ENCODE assay signal across 36 mouse cellular contexts in genomic region chr19:12485631-12486030, GRCm38 (mm10). TPM values are rescaled to one million over a fixed set of nuclear protein-coding genes. Genes with fewer than 3 reads are reported as not detected.
A peak's percentile ranks its signal among the peaks of the same experiment; 100 is the strongest.
DNase-seq lines count a peak whose midpoint lies in the region; ATAC-seq and TF ChIP-seq lines count a peak whose summit lies in the region.
"Had no signal": no experiment of that assay in that cellular context is flagged by ENCODE, and none has a peak within 500 bp of the region (broad histone marks: within the 10 kb centered on the region; RNA-seq: fewer than 3 reads in every experiment).

No protein-coding gene starts in this region.

- peaks cover 6% of the 10 kb centered on the region for H3K36me3 ChIP-seq in liver, postnatal 0 days (replicated peaks; ENCODE audit: insufficient read depth, low read length)
- no peaks in the 10 kb centered on the region for H3K36me3 ChIP-seq in liver, embryonic 11.5 days (ENCODE audit: control insufficient read depth, insufficient read depth, low read length)
- H3K36me3 ChIP-seq in testis, adult 2 months (ENCODE audit: control insufficient read depth, insufficient read depth, low read length) = no peaks in the 10 kb centered on the region
- peaks cover 8% of the 10 kb centered on the region for H3K36me3 ChIP-seq in stomach, postnatal 0 days (ENCODE audit: control insufficient read depth, insufficient read depth, low read length)
- peaks cover 39% of the 10 kb centered on the region; the same call in 1 of the 2 replicates for H3K36me3 ChIP-seq in intestine, postnatal 0 days (ENCODE audit: control insufficient read depth, insufficient read depth)
- H3K36me3 ChIP-seq: heart, embryonic 12.5 days had no signal

- peak overlapping the region; percentile 95; the same call in 1 of the 2 replicates for H3K27ac ChIP-seq in liver, postnatal 0 days (ENCODE audit: low read depth)
- no peak overlapping the region for H3K27ac ChIP-seq in liver, embryonic 11.5 days (ENCODE audit: low read depth, low read length)
- peak overlapping the region; percentile 41; the same call in 1 of the 2 replicates for H3K27ac ChIP-seq in testis, adult 2 months (ENCODE audit: control insufficient read depth, insufficient read depth, low read depth, low read length)
- H3K27ac ChIP-seq in stomach, postnatal 0 days (replicated peaks) = 0 out of 2 replicates have a peak overlapping the region, but pooled peaks have one; percentile 9
- no peak overlapping the region for H3K27ac ChIP-seq in intestine, postnatal 0 days (ENCODE audit: low read depth, low read length)
- H3K27ac ChIP-seq: limb, embryonic 12.5 days; liver, embryonic 13.5 days had no signal

- peaks cover 38% of the 10 kb centered on the region for H3K4me1 ChIP-seq in liver, postnatal 0 days (ENCODE audit: insufficient read depth)
- no peaks in the 10 kb centered on the region for H3K4me1 ChIP-seq in liver, embryonic 11.5 days (replicated peaks; ENCODE audit: control insufficient read depth, insufficient read depth, low read length)
- H3K4me1 ChIP-seq in testis, adult 2 months (ENCODE audit: control insufficient read depth, insufficient read depth, low read length) = peaks cover 34% of the 10 kb centered on the region
- 0 out of 2 replicates have a peak, but pooled peaks cover 7% of the 10 kb centered on the region for H3K4me1 ChIP-seq in stomach, postnatal 0 days (replicated peaks; ENCODE audit: control insufficient read depth, insufficient read depth)
- H3K4me1 ChIP-seq in intestine, postnatal 0 days (replicated peaks; ENCODE audit: control insufficient read depth, insufficient read depth, low read length) = peaks cover 20% of the 10 kb centered on the region; the same call in 1 of the 2 replicates

- 77% methylated on average over 3 of the region's 3 CpGs for WGBS in liver, postnatal 0 days (ENCODE audit: insufficient replicate concordance)
- 59% methylated on average over 3 of the region's 3 CpGs for whole genome bisulfite sequencing in liver, embryonic 11.5 days
- 50% methylated on average over 3 of the region's 3 CpGs for WGBS in stomach, postnatal 0 days
- WGBS in intestine, postnatal 0 days = 64% methylated on average over 3 of the region's 3 CpGs

- no peak overlapping the region for H3K4me3 ChIP-seq in liver, postnatal 0 days (ENCODE audit: low read depth, low read length)
- no peak overlapping the region for H3K4me3 ChIP-seq in liver, embryonic 11.5 days (ENCODE audit: low read depth, low read length)
- no peak overlapping the region for H3K4me3 ChIP-seq in testis, adult 2 months (ENCODE audit: control insufficient read depth, low read depth, low read length)
- H3K4me3 ChIP-seq in stomach, postnatal 0 days (ENCODE audit: low read depth, low read length) = no peak overlapping the region
- H3K4me3 ChIP-seq in intestine, postnatal 0 days (ENCODE audit: low read depth, low read length) = no peak overlapping the region
- H3K4me3 ChIP-seq: erythroblast, embryonic 14.5 days; heart, embryonic 12.5 days; hindbrain, embryonic 15.5 days; limb, embryonic 12.5 days; liver, embryonic 13.5 days had no signal

- ATAC-seq in liver, postnatal 0 days = no peak
- no peak for ATAC-seq in liver, embryonic 11.5 days (replicated peaks; ENCODE audit: low FRiP score)
- ATAC-seq in stomach, postnatal 0 days (ENCODE audit: low FRiP score, low TSS enrichment) = no peak
- ATAC-seq in intestine, postnatal 0 days = no peak
- ATAC-seq: activated CD4-positive, CD25-positive, alpha-beta regulatory T cell, adult 4 months; forebrain, embryonic 16.5 days had no signal

- no peak for TF ChIP-seq CTCF in liver, postnatal 0 days (IDR thresholded peaks at IDR 0.05; ENCODE audit: low read depth)
- TF ChIP-seq CTCF in testis, adult 2 months (IDR thresholded peaks at IDR 0.05; ENCODE audit: control insufficient read depth, insufficient read depth, insufficient replicate concordance, low read depth, low read length) = no peak
- TF ChIP-seq CTCF in stomach, postnatal 0 days (IDR thresholded peaks at IDR 0.05; ENCODE audit: low read depth) = no peak
- no peak for TF ChIP-seq CTCF in intestine, postnatal 0 days (IDR thresholded peaks at IDR 0.05; ENCODE audit: low read depth)

- TF ChIP-seq EP300 in liver, postnatal 0 days (IDR thresholded peaks at IDR 0.05; ENCODE audit: low read depth) = no peak
- TF ChIP-seq EP300 in stomach, postnatal 0 days (optimal IDR thresholded peaks at IDR 0.05) = no peak

- no peaks in the 10 kb centered on the region for H3K9me3 ChIP-seq in liver, postnatal 0 days (ENCODE audit: low read length)
- no peaks in the 10 kb centered on the region for H3K9me3 ChIP-seq in liver, embryonic 11.5 days (ENCODE audit: control insufficient read depth, low read length)
- H3K9me3 ChIP-seq in stomach, postnatal 0 days (ENCODE audit: control insufficient read depth, low read length) = no peaks in the 10 kb centered on the region
- H3K9me3 ChIP-seq in intestine, postnatal 0 days (ENCODE audit: control insufficient read depth) = no peaks in the 10 kb centered on the region
- H3K9me3 ChIP-seq: heart, embryonic 12.5 days; hindbrain, embryonic 15.5 days; limb, embryonic 12.5 days; liver, embryonic 13.5 days had no signal

- no peak overlapping the region for H3K9ac ChIP-seq in liver, postnatal 0 days (replicated peaks)
- no peak overlapping the region for H3K9ac ChIP-seq in liver, embryonic 11.5 days (ENCODE audit: low read depth, low read length)
- no peak overlapping the region for H3K9ac ChIP-seq in stomach, postnatal 0 days (ENCODE audit: low read length)
- H3K9ac ChIP-seq in intestine, postnatal 0 days (ENCODE audit: low read depth, low read length) = no peak overlapping the region
- H3K9ac ChIP-seq: heart, embryonic 12.5 days; hindbrain, embryonic 15.5 days; limb, embryonic 12.5 days; liver, embryonic 13.5 days had no signal

- DNase-seq in heart, adult 11 months = peak; percentile 94
- no peak for DNase-seq in heart, postnatal 4 days
- no peak for DNase-seq in liver, postnatal 0 days
- DNase-seq in liver, embryonic 11.5 days (ENCODE audit: low spot score) = no peak
- no peak for DNase-seq in testis, postnatal 14 days (ENCODE audit: low spot score)
- DNase-seq in stomach, postnatal 0 days (ENCODE audit: low spot score) = no peak
- DNase-seq: adrenal gland, postnatal 10 days; cerebellum, adult 2 months; cerebellum, postnatal 14 days; gastrocnemius, postnatal 14 days; kidney, adult 2 months; kidney, postnatal 4 days; layer of hippocampus, adult 9-11 months; liver, embryonic 13.5 days; lung, adult 2 months; midbrain, embryonic 14.5 days; right cerebral cortex, postnatal 4 days had no signal

- no peak for TF ChIP-seq POLR2A in testis, adult 2 months (IDR thresholded peaks at IDR 0.05; ENCODE audit: control insufficient read depth, low read depth, low read length)

- no peak overlapping the region for H3K4me2 ChIP-seq in liver, postnatal 0 days (ENCODE audit: low read depth, low read length)
- H3K4me2 ChIP-seq in liver, embryonic 11.5 days = no peak overlapping the region
- no peak overlapping the region for H3K4me2 ChIP-seq in stomach, postnatal 0 days (replicated peaks; ENCODE audit: low read depth)
- H3K4me2 ChIP-seq in intestine, postnatal 0 days (replicated peaks; ENCODE audit: low read depth) = no peak overlapping the region
- H3K4me2 ChIP-seq: heart, embryonic 12.5 days; hindbrain, embryonic 15.5 days; limb, embryonic 12.5 days; liver, embryonic 13.5 days had no signal

- no peaks in the 10 kb centered on the region for H3K27me3 ChIP-seq in liver, postnatal 0 days (ENCODE audit: insufficient read depth, low read length)
- H3K27me3 ChIP-seq in liver, embryonic 11.5 days (replicated peaks; ENCODE audit: control insufficient read depth, insufficient read depth, low read length) = no peaks in the 10 kb centered on the region
- H3K27me3 ChIP-seq in testis, adult 2 months (ENCODE audit: control insufficient read depth, insufficient read depth, low read length) = no peaks in the 10 kb centered on the region
- H3K27me3 ChIP-seq in stomach, postnatal 0 days (ENCODE audit: control insufficient read depth, insufficient read depth, low read length) = no peaks in the 10 kb centered on the region
- no peaks in the 10 kb centered on the region for H3K27me3 ChIP-seq in intestine, postnatal 0 days (replicated peaks; ENCODE audit: control insufficient read depth, insufficient read depth, low read length)
- H3K27me3 ChIP-seq: heart, embryonic 12.5 days; hindbrain, embryonic 15.5 days; limb, embryonic 12.5 days; liver, embryonic 13.5 days had no signal

RNA-seq across cellular contexts. Expression of gene Dtx4, which starts 15.6 kb away (rescaled TPM):
- 1 to 10 TPM; 7.7 to 8.9 TPM for total RNA-seq in heart, postnatal 4 days (2021)
- polyA plus RNA-seq in liver, postnatal 0 days (2015; fragmentation: Nextera tagmentation; extraction: Ambion mirVana) = 1.8 and 2.1 TPM in 2 replicates
- 3.8 and 4.9 TPM in 2 replicates for polyA plus RNA-seq in liver, embryonic 11.5 days (2014; fragmentation: Nextera tagmentation; extraction: Ambion mirVana)
- polyA plus RNA-seq in testis, adult 2 months (2012; rRNA removed) = 5.7 and 6.0 TPM in 2 replicates
- 6.2 and 7.1 TPM in 2 replicates for polyA plus RNA-seq in stomach, postnatal 0 days (2015; fragmentation: Nextera tagmentation; extraction: Ambion mirVana)
- 4.9 and 5.5 TPM in 2 replicates for polyA plus RNA-seq in intestine, postnatal 0 days (2015; fragmentation: Nextera tagmentation; extraction: Ambion mirVana)

RNA-seq across cellular contexts. Expression of gene Mpeg1, which starts 25.1 kb away (rescaled TPM):
- 1 to 10 TPM; 4.5 to 5.7 TPM for total RNA-seq in heart, postnatal 4 days (2021)
- 3.5 and 3.8 TPM in 2 replicates for polyA plus RNA-seq in liver, postnatal 0 days (2015; fragmentation: Nextera tagmentation; extraction: Ambion mirVana)
- polyA plus RNA-seq in liver, embryonic 11.5 days (2014; fragmentation: Nextera tagmentation; extraction: Ambion mirVana) = 0.81 and 1.2 TPM in 2 replicates
- polyA plus RNA-seq in testis, adult 2 months (2012; rRNA removed) = 2.8 and 3.3 TPM in 2 replicates
- polyA plus RNA-seq in stomach, postnatal 0 days (2015; fragmentation: Nextera tagmentation; extraction: Ambion mirVana) = 0.71 and 0.84 TPM in 2 replicates
- polyA plus RNA-seq in intestine, postnatal 0 days (2015; fragmentation: Nextera tagmentation; extraction: Ambion mirVana) = 2.2 and 2.7 TPM in 2 replicates

RNA-seq across cellular contexts. Expression of gene Pfpl, which starts 57.9 kb away (rescaled TPM):
- total RNA-seq in heart, postnatal 4 days (2021) = not detected
- not detected in 2 replicates for polyA plus RNA-seq in liver, postnatal 0 days (2015; fragmentation: Nextera tagmentation; extraction: Ambion mirVana)
- polyA plus RNA-seq in liver, embryonic 11.5 days (2014; fragmentation: Nextera tagmentation; extraction: Ambion mirVana) = not detected in 2 replicates
- polyA plus RNA-seq in testis, adult 2 months (2012; rRNA removed) = 0.02 TPM in 2 replicates
- not detected in 2 replicates for polyA plus RNA-seq in stomach, postnatal 0 days (2015; fragmentation: Nextera tagmentation; extraction: Ambion mirVana)
- polyA plus RNA-seq in intestine, postnatal 0 days (2015; fragmentation: Nextera tagmentation; extraction: Ambion mirVana) = not detected in 2 replicates
- total RNA-seq: adrenal gland, postnatal 10 days; gastrocnemius, postnatal 14 days; granulocyte monocyte progenitor cell, adult 5-6 weeks; hematopoietic stem cell, adult 5-6 weeks; left cerebral cortex, postnatal 14 days; monocyte, adult 5-6 weeks had no signal
- polyA plus RNA-seq: brain, embryonic 14.5 days; cerebellum, adult 2 months; cortical plate, adult 2 months; erythroblast, embryonic 14.5 days; forebrain, embryonic 11.5 days; forebrain, embryonic 16.5 days; heart, embryonic 12.5 days; heart, postnatal 0 days; hindbrain, embryonic 15.5 days; intestine, embryonic 14.5 days; kidney, adult 2 months; kidney, embryonic 16.5 days; limb, embryonic 12.5 days; liver, embryonic 13.5 days; lung, adult 2 months; midbrain, embryonic 14.5 days; spleen, adult 2 months had no signal

RNA-seq across cellular contexts. Expression of gene Fam111a, which starts 59.9 kb away (rescaled TPM):
- total RNA-seq in heart, postnatal 4 days (2021) = 10 to 100 TPM; 23.1 to 23.8 TPM
- 14.4 and 15.4 TPM in 2 replicates for polyA plus RNA-seq in liver, postnatal 0 days (2015; fragmentation: Nextera tagmentation; extraction: Ambion mirVana)
- polyA plus RNA-seq in liver, embryonic 11.5 days (2014; fragmentation: Nextera tagmentation; extraction: Ambion mirVana) = 44.8 and 47.7 TPM in 2 replicates
- 0.07 and 0.11 TPM in 2 replicates for polyA plus RNA-seq in testis, adult 2 months (2012; rRNA removed)
- 8.2 TPM in 2 replicates for polyA plus RNA-seq in stomach, postnatal 0 days (2015; fragmentation: Nextera tagmentation; extraction: Ambion mirVana)
- polyA plus RNA-seq in intestine, postnatal 0 days (2015; fragmentation: Nextera tagmentation; extraction: Ambion mirVana) = 6.2 and 6.8 TPM in 2 replicates

Comparison
In these comparisons a context has a peak if more than half of its experiments do, and no peak if none do; other contexts are left out.
1. H3K27ac ChIP-seq: peak in liver, postnatal 0 days (single experiment), testis, adult 2 months (single experiment) and stomach, postnatal 0 days (single experiment); none in liver, embryonic 11.5 days (single experiment) and intestine, postnatal 0 days (single experiment).